Mouse (Mus musculus): ENCODE data around the gene Pank4. TPM values are rescaled to one million over a fixed set of nuclear protein-coding genes. Genes with fewer than 3 reads are reported as not detected.

The Pank4 gene
- total RNA-seq, 1 experiment from 2014 or later = 27.9 TPM

DNA sequence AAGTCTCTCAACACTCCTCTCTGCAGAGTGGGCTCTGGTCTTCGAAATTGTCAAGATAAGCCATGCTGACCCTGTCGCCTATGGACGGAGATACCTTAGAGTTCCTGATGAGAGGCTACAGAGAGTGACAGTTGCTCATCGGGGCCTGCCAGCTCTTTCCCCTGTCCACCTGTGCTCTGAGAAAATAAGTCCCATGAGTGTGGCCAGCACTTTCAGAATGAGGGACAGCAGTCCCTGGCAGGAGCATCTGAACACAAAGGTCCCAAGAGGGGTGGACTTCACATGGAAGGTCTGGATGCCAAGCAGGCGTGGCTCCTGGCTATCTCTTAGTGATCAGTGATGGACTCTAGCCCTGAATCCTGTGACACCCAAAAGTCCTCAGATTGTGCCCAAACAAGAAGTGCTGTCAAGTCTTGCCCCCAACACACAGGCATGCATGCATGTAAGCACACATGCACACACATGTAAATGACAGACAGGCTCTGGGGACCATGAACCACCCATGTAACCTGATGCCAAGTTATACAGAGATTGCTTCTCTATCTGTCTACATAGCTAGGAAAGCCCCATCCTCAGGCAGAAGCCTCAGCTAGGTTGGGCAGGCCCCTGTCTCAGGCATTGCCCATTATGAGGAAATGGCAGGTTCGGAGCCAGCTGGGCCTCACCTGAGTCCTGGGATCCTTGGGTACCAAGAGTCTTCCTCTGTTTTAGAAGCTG is 20.4 kb upstream of the Pank4 start:
- DNase-seq = no peak

DNA sequence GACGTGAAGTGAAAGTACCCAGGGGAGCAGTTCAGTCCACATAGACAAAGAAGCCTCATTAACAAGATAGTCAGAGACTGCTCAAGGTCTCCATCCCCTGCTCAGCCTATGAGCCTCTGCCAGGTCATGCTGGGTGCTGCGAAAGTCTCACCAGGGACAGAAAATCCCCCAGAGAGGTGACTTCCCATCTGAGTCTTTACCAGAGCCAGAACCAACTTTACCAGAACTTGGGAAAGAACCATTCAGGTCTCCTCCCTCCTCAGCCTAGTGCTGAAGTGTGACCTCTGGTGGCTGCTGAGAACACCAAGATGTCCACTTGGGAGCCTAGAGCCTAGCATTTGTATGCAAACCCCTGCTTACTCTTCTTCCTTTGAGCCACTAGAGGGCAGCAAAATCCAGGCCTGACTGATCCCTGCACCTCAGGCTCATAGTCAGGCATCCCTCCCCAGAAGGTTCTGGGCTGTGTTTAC is 19.8 kb upstream of the Pank4 start:
- DNase-seq = peak; percentile 89

DNA sequence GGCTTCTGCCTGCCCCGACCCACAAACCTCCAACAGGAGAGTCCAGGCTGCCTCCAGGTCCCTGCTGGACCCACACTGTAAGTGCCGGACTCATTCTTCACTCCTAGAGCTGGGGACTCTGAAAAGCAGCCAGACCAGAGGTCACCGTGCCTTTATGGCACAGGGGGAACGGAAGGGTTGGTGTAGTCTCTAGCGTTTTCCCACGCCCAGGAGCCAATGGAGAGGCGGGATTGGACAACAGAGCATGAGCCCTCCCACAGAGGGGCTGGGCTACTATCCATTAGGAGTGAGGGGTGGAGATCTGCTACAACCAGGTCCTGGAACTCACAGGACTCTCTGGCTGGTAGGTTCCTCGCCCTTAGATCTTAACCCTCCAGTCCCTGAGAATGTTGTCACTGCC is 17.6 kb upstream of the Pank4 start:
- peak; percentile 81 for DNase-seq

DNA sequence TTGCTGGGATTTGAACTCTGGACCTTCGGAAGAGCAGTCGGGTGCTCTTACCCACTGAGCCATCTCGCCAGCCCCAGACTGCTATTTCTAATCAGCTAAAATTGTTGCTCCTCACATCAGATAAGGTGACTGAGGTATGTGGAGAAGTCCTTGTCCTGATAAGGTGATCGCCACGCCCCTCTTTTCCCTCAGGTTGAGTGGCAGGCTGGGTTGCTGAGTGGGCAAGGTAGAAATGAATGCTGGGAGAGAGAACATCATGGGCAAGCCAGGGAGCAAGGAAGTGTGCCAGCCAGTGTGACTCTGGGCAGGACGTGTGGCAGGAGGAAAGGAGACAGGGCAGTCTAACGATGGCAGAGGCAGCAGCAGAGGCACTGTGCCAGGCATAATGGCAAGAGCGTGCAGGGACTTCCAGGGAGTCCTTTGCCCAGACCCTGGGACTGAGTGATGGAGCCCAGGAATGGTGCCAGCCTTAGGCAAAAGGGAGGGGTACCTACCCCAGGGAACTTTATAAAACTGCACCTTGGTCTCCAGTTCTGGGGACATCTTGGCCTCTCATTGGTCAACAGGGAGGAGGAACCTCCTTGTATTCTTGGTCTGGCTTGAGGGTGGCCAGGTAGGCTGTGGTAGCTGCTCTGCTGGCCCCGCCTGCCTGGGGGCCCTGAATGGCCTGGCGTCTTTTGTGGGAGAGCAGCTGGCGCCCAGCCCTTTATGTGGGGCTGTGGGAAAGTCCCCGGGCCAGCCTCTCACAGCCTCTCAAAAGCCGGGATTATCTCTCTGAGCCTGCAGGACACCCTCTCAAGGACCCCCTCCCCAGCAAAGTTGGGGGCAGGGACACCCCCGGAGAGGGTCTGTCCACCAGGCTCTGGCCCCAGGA is 15.6 kb upstream of the Pank4 start:
- DNase-seq = no peak

DNA sequence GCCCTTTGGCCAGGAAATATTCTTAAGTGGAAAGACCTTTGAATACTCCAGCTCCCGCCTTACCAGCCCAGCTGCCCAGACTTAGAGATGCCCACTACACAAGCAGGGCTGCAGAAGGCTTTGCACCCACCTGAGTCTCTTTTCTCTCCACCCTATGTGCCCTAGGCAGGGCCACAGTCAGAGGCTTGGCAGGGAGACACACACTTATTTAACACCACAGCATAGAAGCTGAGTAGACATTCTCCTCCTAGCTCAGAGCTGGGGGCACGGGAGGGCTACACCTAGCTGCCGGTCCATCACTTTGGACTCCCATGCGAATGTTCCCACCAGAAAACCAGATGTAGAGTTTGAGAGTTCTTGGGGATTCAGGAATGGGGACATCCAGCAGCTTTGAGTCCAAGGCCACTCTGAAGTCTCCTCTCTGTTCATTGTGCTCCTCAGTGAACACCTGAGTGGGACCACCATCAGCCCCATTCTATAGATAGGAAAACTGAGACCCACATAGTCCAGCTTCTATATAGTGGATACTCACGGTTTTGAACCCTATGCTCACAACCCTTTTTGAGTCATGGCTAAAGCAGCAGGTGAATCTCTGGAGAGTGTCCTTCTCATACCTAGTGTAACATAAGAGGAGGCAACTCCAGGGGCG is 14.9 kb upstream of the Pank4 start:
- no peak for DNase-seq

DNA sequence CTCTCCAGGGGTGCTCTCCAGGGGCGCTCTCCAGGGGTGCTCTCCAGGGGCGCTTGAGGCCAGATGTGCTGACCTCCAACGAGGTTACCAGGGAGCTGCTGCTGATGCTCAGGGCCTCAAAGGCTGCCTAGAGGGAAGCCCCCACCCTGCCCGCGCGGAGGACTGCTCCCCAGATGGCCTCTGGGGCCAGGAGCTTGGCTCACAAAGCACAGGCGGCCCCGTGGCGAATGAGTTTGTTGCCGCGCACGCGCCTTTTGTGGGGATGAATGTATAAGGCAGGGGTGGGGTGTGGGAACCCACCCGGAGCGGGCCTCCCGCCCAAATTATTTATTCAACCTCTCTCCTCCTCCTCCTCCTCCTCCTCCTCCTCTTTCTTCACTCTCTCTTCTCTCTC is 14.3 kb upstream of the Pank4 start:
- DNase-seq = peak; percentile 3

DNA sequence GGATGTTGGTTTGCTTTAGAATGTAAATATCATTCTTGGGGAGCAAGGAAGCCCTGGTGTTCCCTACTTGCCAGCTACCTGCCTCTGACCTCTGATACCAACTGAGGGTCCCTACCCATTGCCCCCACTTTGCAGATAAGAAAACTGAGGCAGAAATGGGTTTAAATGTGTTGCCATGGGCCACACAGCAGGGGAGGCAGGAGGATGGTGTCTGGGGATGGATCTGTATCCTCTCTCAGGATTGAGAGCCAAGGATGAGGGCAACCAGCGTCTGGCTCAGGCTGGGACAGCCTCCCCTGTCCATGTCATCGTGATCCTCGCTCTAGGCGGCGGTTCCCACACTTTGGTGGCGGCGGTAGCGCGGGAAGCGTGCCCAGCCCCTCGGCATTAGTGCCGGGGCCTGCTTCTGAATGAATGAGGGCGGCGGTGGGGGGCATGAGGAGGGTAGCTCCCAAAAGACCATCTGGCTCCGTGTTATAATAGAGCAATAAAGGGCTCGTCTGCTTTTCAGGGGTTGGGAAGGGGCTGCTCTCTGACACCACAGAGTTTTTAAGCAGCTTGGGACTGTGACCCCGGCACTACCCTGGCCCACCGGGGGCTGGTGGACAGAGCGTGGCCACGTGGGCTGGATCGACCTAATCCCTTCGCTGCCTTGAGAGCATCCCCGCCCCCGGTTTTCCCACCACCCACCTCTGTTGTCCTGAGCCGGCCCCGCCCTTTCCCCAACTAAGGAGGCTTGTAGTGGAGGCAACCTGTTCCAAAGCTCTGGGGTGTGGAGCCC is 11.3 kb upstream of the Pank4 start:
- peak; percentile 2 for DNase-seq

DNA sequence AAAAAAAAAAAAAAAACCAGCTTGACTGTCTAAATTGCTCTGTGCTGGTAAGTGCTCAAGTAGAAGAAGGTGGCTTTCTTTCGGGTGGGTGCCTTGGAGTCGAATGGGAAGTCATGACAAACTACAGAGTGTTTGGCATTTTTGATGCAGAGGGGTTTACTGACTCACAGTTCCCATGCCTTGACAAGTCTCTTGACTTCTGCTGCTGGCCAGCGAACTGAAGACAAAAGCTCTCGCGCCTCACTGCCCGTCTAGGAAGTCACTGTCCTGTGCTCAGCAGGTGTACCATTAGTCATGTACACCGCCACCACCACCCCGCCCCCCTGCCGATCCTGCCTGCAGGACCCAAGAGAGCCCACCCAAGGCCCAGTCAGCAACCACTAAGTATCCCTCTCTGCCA is 7.3 kb upstream of the Pank4 start:
- no peak for DNase-seq

DNA sequence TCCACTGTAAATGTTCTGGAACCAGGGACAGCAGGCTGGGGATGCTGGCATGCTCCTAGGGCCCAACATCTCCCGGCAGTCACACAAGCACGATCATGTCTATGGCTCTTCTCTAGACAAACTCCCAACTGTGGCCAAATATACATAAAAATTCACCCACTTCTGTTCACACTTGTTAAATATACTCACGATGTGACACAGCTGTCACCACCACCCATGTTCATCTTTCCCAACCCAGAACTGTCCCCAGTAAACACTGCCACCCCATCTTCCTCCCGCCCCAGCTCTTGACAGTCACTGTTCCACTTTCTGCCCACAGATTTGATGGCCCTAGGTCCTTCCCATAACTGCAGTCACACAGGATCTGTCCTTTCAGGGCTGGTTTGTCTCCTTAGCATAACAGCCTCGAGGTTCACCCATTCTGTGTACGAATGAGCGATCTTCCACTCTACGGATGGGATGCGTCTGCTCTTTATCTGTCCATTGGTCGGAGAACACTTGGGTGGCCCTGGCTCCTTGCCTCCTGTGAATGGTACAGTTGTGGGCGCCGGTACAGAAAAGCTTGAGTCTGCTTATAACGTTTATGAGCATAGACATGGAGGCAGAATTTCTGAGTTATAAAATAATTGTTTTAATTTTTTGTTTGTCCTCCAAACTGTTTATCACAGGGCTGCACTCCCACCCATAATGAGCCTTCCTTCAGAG is 6.5 kb upstream of the Pank4 start:
- no peak for DNase-seq

DNA sequence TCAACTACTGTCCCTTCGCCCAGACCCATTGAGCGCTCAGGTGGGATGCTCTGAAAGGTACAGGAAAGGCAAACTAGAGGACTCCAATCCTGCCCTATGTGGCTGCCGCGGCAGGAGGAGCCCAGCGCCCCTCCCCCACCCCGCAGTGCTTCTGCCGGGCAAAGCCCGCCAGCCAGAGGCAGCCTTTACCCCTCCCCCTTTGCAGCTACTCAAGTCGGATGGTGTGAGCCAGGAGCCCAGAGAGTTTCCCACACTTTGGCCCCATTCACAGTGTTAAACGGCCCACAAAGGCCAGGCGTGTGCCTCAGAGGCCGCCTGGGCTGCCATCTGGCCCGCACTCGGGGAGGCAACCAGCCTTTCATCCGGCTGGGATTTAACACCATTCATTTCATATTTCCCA is 5.8 kb upstream of the Pank4 start:
- DNase-seq = no peak

DNA sequence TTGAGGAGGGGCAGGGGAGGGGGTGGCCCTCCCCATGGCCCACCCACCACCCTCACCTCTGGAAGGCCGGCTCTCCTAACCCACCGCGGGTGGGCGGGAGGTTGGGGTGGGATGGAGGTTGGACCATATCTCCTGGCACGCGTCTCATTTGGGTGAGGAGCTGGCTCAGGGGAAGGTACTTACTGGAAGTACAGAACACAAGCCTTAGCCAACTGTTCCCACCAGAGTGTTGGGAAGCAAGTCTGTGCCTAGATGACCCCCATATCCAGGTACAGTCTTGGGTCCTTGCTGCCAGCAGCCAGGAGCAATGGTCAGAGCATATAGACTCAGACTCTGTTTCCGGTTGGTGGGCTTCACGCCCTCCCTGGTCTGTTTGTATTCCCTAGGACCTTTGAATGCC is 5.3 kb upstream of the Pank4 start:
- no peak for DNase-seq

DNA sequence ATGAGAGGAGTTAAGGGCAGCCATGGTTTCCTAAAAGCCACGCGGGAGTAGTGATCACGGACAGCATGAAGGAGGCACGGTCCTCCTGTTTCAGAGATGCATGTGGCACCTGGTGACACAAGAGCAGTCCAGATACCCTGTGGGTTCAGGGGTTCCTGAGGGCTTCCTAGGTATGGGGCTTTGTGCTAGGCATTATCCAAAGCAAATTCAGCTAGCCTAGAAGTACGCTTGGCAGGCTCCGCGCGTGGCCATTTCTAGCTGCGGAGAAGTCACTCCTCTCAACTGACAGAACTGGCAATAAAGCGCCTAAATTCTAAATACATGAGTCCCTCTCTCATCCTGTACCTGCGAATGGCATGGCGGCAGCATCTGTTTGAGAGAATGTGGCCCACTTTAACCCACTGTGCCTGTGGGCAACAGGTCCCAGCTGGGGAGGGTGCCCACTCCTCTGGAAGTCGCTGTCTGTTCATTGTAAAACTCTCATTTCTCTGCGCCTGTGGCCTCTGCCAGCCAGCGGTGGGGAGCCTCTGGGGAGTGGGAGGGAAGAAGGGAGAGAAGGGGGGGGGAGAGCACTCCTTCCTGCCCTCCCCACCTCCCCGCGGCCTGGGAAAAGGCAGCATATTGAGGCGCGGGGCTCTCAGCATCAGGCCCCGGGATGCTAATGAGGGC is 3.8 kb upstream of the Pank4 start:
- DNase-seq = no peak

DNA sequence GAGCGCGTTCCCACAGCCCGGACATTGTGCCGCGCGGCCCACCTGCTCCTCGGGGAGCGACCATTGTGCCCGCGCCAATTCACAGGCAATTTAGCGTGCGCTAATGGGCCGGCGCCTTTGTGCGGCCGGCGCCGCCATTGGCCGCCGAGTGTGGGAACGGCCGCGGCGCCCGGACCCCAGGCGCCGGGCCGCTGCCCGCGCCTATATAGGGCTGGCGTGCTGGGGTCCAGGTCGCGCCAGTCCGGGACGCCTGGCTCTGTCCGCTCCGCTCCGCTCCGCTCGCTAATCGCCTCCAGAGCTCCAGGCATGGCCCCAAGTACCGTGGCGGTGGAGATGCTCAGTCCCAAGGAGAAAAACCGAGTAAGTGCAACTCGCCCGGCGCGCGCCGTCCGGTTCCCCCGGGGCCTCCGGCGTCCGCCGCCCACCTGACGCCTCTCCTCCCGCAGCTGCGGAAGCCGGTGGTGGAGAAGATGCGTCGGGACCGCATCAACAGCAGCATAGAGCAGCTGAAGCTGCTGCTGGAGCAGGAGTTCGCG is 3.2 kb upstream of the Pank4 start, which contains the start of gene Hes5:
TSS of gene Hes5 (plus strand) at position 234 of the 536 bp plus-strand sequence.
- peak; percentile 31 for DNase-seq

DNA sequence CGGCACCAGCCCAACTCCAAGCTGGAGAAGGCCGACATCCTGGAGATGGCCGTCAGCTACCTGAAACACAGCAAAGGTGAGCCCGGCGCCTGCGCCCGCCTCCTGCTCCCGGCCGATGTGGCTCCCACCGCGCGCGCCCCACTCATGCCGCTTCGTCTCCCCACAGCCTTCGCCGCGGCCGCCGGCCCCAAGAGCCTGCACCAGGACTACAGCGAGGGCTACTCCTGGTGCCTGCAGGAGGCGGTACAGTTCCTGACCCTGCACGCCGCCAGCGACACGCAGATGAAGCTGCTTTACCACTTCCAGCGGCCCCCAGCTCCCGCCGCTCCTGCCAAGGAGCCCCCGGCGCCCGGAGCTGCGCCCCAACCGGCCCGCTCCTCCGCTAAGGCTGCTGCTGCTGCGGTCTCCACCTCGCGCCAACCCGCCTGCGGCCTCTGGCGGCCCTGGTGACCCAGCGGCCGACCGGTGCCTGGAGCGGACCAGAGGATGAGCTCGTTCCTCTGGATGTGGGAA is 2.6 kb upstream of the Pank4 start:
- DNase-seq = peak; percentile 60

DNA sequence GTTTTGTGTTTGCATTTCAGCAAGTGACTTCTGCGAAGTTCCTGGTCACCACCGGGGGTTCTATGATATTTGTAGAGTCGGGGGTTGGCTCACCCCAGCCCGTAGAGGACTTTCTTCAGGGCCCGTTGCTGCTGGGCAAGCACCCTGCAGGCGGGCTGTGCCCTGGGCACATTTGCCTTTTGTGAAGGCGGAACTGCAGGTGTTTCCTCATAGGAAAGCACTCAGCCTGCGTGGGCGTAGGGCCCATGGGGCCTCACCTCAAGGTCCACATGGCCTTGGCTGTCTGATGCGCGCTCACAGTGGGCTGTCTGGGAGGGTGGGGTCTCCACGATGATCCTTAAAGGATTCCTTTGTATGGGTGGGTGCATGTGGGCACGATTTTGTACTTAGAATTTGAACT is 2.0 kb upstream of the Pank4 start:
- DNase-seq = no peak

DNA sequence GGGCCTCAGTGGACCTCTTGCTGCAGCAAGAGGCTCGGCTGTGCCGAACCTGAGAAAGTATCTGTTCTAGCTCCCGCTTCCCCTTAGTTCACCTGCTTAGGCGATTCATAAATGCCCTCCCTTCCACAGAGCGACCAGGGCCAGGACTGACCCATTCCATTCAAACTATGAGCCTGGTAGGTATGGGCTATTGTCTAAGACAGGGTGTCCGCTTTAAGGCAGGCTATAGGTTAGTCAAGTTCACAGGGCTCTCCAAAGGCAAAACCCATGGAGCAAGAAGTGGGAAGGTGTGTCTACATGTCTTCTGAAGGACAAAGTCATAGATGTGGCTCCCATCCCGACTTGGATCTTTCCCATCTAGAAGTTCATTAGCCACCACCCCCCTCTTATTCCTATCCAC is 1.2 kb upstream of the Pank4 start:
- no peak for DNase-seq

DNA sequence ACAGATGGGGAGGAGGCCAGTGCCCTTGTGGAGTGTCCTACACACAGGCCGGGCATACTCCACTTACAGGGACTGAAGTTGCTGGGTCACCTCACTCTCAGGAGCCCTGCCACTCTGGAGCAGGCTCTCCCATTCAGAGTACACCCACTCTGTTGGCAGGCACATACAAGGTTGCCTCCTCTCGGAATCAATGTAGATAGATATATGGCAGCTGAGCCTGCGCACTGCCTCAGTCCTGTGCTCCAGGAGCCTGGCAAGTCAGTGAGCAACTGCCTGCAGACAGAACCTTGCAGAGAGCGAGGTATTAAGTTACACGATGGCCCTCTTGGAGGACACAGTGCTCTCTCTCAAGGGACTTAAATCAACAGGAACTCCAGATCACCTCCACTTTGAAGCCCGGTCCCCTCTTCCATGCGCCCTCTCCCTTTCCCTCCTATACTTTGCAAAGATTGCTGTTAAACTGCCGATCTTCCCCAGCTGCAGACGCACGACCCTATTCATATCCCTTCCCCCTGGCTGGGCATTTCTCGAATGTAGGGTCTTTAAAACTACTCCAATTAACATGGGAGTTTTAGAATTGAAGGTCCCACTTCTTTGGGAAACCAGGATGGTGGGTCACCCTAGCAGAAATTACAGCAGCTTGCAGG is 610 bp upstream of the Pank4 start:
- no peak for DNase-seq

DNA sequence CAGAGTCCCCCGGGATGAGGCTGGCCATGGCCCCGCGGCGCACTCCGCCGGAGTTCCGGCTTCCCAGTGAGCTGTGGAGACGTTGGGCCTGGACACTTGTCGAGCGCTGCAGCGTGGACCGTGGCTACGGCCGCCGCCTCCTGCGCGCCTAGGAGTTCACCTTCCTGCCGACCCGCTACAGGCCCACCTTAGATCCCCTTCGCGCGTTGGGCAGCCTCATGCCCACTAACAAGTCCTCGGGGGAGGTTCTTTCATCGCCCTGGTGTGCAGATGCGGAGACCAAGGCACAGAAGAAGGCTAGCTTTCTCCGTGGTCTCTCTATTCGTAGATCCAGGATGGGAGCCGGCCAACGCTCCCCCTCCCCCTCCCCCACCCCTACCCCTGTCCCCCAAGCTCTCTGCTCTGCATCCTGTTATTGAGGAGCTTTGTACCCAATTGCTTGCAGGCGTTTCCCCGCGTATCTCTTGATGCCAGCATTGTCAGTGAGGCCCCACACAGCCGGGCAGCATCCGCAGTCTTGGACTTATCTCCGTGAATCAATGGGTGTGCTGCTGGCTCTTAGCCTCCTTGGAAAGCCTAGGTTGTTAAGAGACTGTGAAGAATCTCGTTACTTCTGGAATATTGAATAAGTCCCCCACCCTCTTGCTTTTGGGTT is 785 bp downstream of the Pank4 start:
- no peak for DNase-seq

DNA sequence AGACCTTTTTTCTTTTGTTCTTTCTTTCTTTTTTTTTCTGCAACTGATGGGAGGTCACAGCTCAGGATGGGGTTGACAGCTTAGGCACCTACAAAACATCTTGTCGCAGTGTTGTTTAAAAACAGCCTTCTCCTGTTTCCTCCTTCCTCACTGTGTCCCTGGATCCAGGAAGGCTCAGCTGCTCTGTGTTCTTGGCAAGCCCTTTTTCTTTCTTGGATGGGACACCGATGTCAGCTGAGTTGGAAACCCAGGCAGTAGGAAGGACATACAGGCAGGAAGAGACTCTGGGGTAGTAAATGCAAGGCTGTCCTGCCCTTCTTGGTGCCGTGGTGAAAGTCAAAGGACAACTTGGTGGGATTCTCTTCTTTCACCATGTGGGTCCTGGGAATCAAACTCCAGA is 1.9 kb downstream of the Pank4 start:
- no peak for DNase-seq
